Mouse (Mus musculus): ENCODE data around the gene Pdzd8. TPM values are rescaled to one million over a fixed set of nuclear protein-coding genes. Genes with fewer than 3 reads are reported as not detected.

Pdzd8 gene
- polyA plus RNA-seq, 1 experiment from 2014 or later, result 8.8 TPM

DNA sequence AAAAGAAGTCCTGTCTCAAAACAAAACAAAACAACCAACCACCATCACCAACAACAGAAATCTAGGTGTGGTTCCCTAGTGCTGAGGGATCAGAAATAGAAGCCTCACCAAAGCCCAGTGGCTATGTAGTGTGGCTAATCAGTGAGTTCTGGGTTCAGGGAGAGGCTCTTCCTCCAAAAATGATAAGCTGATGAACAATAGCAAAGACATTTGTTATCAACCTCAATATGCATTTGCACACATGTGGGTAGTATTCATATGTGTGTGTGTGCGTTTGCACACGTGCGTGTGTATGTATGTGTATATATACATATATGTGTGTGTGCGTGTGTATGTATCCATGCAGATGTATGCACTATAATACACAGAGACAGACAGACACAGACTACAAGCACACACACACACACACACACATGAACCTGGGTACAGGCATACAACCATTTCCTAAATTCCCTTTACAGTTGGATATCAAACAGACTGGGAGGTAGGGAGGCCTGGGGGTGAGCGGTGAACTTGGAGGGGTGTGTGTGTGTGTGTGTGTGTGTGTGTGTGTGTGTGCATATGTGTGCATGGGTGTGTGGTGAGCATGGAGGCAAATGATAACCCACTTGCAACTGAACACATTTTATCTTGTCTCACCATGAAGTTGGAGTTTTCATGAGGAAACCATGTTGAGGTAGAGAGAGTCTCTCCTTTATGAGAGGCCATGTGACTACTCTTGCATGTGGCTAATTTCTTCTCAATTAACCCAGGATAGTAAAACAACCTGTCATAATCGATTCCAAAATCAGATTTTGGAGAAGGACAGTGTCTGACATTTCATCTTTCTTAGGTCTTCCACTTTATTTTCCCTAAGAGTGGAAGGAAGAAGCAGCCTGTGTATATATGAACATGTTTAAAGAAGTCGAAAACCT, 39.3 kb upstream of the Pdzd8 start:
- H3K4me1 ChIP-seq (replicated peaks; ENCODE audit: insufficient read depth, low read length), result no peaks in the 10 kb centered on the region
- no peak overlapping the region for H3K4me3 ChIP-seq (replicated peaks; ENCODE audit: low read depth, low read length)
- H3K4me2 ChIP-seq (ENCODE audit: low read length), result no peak overlapping the region
- DNase-seq (ENCODE audit: low spot score), result no peak
- no peaks in the 10 kb centered on the region for H3K9me3 ChIP-seq (replicated peaks; ENCODE audit: low read length)
- TF ChIP-seq CTCF (IDR thresholded peaks at IDR 0.05; ENCODE audit: low read depth), result no peak
- no peaks in the 10 kb centered on the region for H3K36me3 ChIP-seq (ENCODE audit: insufficient read depth, low read length)
- no peak for ATAC-seq (replicated peaks; ENCODE audit: low FRiP score, low read depth)
- no peak overlapping the region for H3K27ac ChIP-seq
- H3K9ac ChIP-seq (ENCODE audit: low read depth, low read length), result no peak overlapping the region
- no peaks in the 10 kb centered on the region for H3K27me3 ChIP-seq (ENCODE audit: insufficient read depth, low read length)
- 92% methylated on average over 7 of the region's 7 CpGs for WGBS

DNA sequence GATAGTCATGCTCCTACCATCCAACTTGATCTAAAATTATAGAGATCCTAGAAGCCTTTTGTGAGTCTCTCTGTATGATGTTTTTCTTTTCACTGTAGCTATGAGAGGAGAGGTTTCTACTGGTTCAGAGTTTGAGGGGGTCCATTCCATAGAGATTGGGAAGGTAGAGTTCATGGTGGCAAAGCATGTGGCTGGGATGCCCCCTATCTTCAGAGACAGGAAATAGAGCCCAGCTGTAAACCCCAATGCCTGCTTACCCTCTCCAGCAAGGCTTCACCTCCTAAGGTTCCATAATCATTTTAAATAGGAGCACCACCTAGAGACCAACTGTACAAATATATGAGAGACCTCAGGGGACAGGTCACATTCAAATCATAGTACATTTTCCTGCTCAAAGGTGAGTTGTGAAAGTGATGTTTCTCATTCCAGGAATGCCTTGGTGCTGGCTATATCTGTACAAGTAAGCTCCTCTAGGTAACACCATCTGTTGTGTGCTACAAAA, 36.9 kb upstream of the Pdzd8 start:
- Histone ChIP-seq H3K9me3 (replicated peaks; ENCODE audit: low read length) (no peaks in the 10 kb centered on the region), H3K4me3 (replicated peaks; ENCODE audit: low read depth, low read length) (no peak overlapping the region), H3K9ac (ENCODE audit: low read depth, low read length) (no peak overlapping the region), H3K4me2 (ENCODE audit: low read length) (no peak overlapping the region), H3K4me1 (replicated peaks; ENCODE audit: insufficient read depth, low read length) (no peaks in the 10 kb centered on the region), H3K27ac (no peak overlapping the region), H3K36me3 (ENCODE audit: insufficient read depth, low read length) (no peaks in the 10 kb centered on the region), H3K27me3 (ENCODE audit: insufficient read depth, low read length) (no peaks in the 10 kb centered on the region)
- 0 out of 2 replicates have a peak, but pooled peaks have one; percentile 24 for TF ChIP-seq CTCF (IDR thresholded peaks at IDR 0.05; ENCODE audit: low read depth)
- ATAC-seq (replicated peaks; ENCODE audit: low FRiP score, low read depth), result no peak
- no peak for DNase-seq (ENCODE audit: low spot score)

DNA sequence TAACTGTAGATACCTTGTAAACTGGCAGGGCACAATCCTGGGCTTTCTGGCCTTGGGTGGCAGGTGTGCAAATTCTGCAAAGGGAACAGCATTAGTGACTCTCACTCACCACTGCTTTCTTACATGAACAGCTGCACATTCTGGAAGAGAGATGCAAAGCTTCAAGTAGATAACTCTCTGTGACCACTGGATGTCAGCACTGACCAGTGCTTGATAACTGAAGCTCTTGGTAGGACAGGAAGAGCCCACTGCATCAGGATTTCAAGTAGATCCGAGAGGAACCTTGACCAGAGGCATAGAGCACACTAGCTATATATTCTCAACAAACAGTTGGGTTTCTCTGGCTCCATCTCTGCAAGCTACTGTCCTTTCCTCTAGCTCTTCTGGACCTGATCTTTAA, 34.4 kb upstream of the Pdzd8 start:
- H3K4me3 ChIP-seq (replicated peaks; ENCODE audit: low read depth, low read length), result no peak overlapping the region
- no peaks in the 10 kb centered on the region for H3K27me3 ChIP-seq (ENCODE audit: insufficient read depth, low read length)
- no peak overlapping the region for H3K27ac ChIP-seq
- H3K9ac ChIP-seq (ENCODE audit: low read depth, low read length), result no peak overlapping the region
- H3K9me3 ChIP-seq (replicated peaks; ENCODE audit: low read length), result no peaks in the 10 kb centered on the region
- TF ChIP-seq CTCF (IDR thresholded peaks at IDR 0.05; ENCODE audit: low read depth), result peak; percentile 59
- DNase-seq (ENCODE audit: low spot score) (peak; percentile 40), ATAC-seq (replicated peaks; ENCODE audit: low FRiP score, low read depth) (no peak)
- 30% methylated on average over 1 of the region's 1 CpGs for WGBS
- H3K4me2 ChIP-seq (ENCODE audit: low read length), result no peak overlapping the region
- no peaks in the 10 kb centered on the region for H3K4me1 ChIP-seq (replicated peaks; ENCODE audit: insufficient read depth, low read length)
- H3K36me3 ChIP-seq (ENCODE audit: insufficient read depth, low read length), result no peaks in the 10 kb centered on the region

DNA sequence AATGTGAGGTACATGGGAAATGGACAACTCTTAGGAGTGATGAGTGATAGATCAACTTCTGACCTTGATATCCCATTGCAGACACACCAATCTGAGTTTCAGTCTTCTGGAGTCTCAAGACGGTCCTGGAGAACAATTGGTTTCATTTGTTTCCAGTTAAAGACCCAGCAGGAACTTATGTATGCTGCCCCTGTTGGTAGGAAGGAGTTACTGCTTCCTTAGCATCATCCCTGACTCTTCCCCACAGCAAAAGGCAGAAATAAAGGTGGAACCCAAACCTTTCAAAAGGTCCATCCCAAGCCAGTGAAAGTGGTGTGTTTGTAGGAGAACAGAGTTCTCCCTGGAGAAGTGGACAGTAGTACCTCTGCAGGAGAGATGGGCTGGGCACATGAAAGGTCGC, 30.9 kb upstream of the Pdzd8 start:
- 86% methylated on average over 2 of the region's 2 CpGs for WGBS
- Histone ChIP-seq H3K4me1 (replicated peaks; ENCODE audit: insufficient read depth, low read length) (no peaks in the 10 kb centered on the region), H3K27ac (no peak overlapping the region), H3K36me3 (ENCODE audit: insufficient read depth, low read length) (no peaks in the 10 kb centered on the region), H3K4me3 (replicated peaks; ENCODE audit: low read depth, low read length) (no peak overlapping the region), H3K27me3 (ENCODE audit: insufficient read depth, low read length) (no peaks in the 10 kb centered on the region), H3K4me2 (ENCODE audit: low read length) (no peak overlapping the region), H3K9me3 (replicated peaks; ENCODE audit: low read length) (no peaks in the 10 kb centered on the region), H3K9ac (ENCODE audit: low read depth, low read length) (no peak overlapping the region)
- peak; percentile 41; the same call in 1 of the 2 replicates for TF ChIP-seq CTCF (IDR thresholded peaks at IDR 0.05; ENCODE audit: low read depth)
- no peak for DNase-seq (ENCODE audit: low spot score)
- ATAC-seq (replicated peaks; ENCODE audit: low FRiP score, low read depth), result no peak

DNA sequence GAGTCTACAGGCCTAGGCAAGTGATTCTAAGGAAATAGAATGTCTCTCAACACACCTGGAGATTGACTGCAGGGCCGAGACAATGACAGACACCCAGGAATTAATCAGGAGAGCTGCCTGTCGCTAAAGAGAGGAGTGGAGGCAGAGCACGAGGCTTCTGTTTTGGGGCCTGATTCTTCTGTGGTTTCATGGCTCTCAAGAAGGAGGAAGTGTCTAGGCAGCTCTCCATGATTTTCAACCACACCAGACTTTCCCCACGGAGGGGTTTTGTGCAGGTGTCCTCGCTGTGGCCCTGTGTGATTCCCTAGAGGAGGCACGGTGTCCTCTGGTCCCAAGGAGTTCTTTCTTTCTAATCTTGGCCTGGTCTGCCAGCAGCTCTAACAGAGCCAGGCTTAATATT, 29.4 kb upstream of the Pdzd8 start:
- Histone ChIP-seq H3K9me3 (replicated peaks; ENCODE audit: low read length) (no peaks in the 10 kb centered on the region), H3K9ac (ENCODE audit: low read depth, low read length) (no peak overlapping the region), H3K27me3 (ENCODE audit: insufficient read depth, low read length) (no peaks in the 10 kb centered on the region), H3K4me1 (replicated peaks; ENCODE audit: insufficient read depth, low read length) (no peaks in the 10 kb centered on the region), H3K4me2 (ENCODE audit: low read length) (no peak overlapping the region), H3K4me3 (replicated peaks; ENCODE audit: low read depth, low read length) (no peak overlapping the region), H3K27ac (no peak overlapping the region), H3K36me3 (ENCODE audit: insufficient read depth, low read length) (no peaks in the 10 kb centered on the region)
- 78% methylated on average over 6 of the region's 6 CpGs for WGBS
- no peak for TF ChIP-seq CTCF (IDR thresholded peaks at IDR 0.05; ENCODE audit: low read depth)
- DNase-seq (ENCODE audit: low spot score), result no peak
- no peak for ATAC-seq (replicated peaks; ENCODE audit: low FRiP score, low read depth)

DNA sequence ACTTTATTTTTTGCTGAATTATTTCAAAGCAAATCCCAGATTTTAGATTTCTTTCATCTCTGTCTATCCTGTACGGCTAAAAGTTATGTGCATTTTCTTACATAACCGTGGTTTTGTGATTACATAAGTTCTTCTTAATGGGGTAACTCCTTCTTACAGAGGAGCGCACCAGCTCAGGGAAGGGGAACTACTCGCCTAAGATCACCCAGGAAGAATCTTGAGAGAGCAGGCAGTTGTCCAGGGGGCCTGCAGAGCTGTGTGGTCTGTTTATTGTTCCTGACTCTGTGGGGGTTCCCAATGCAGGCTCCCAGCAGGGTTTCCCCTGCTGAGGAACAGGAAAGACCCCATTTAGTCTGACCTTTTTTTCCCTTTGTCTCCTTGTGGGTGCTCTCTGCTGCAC, 27.3 kb upstream of the Pdzd8 start:
- Histone ChIP-seq H3K9ac (ENCODE audit: low read depth, low read length) (no peak overlapping the region), H3K4me2 (ENCODE audit: low read length) (no peak overlapping the region), H3K4me3 (replicated peaks; ENCODE audit: low read depth, low read length) (no peak overlapping the region), H3K27ac (no peak overlapping the region), H3K36me3 (ENCODE audit: insufficient read depth, low read length) (no peaks in the 10 kb centered on the region), H3K4me1 (replicated peaks; ENCODE audit: insufficient read depth, low read length) (no peaks in the 10 kb centered on the region), H3K9me3 (replicated peaks; ENCODE audit: low read length) (no peaks in the 10 kb centered on the region), H3K27me3 (ENCODE audit: insufficient read depth, low read length) (no peaks in the 10 kb centered on the region)
- DNase-seq (ENCODE audit: low spot score) (no peak), ATAC-seq (replicated peaks; ENCODE audit: low FRiP score, low read depth) (no peak)
- 67% methylated on average over 4 of the region's 4 CpGs for WGBS
- no peak for TF ChIP-seq CTCF (IDR thresholded peaks at IDR 0.05; ENCODE audit: low read depth)

Data from kidney, postnatal 0 days (tissue).